Mouse (Mus musculus): ENCODE results near the gene Crlf3. TPM values are rescaled to one million over a fixed set of nuclear protein-coding genes. Genes with fewer than 3 reads are reported as not detected.

Crlf3 gene
- 12.6 TPM for polyA plus RNA-seq (2012; fragmentation: generic; extraction: Trizol)

GRCm38 (mm10) chr11:80080826-80081728, at the start of gene Crlf3:
Gene Crlf3, minus strand, starts transcription at chr11:80080991.
- no peaks in the 10 kb centered on the region for H3K36me3 ChIP-seq (ENCODE audit: control insufficient read depth, insufficient read depth)
- H3K4me3 ChIP-seq: peak within 1 kb of the TSS; percentile 63
- TF ChIP-seq POLR2A (IDR thresholded peaks at IDR 0.05; ENCODE audit: insufficient read length, low read depth) (peak; percentile 95), MAX (IDR thresholded peaks at IDR 0.05; ENCODE audit: low read depth) (no peak), TCF12 (IDR thresholded peaks at IDR 0.05; ENCODE audit: insufficient read depth, poor library complexity, severe bottlenecking) (no peak), E2F4 (IDR thresholded peaks at IDR 0.05; ENCODE audit: insufficient read depth) (no peak), MYOG (IDR thresholded peaks at IDR 0.05; ENCODE audit: control insufficient read depth in 1 of 3, insufficient read depth in 1 of 3, insufficient read length in 2 of 3, low read depth in 2 of 3) (no peak), POLR2AphosphoS2 (IDR thresholded peaks at IDR 0.05; ENCODE audit: insufficient read length, low read depth) (peak; percentile 85), CEBPB (IDR thresholded peaks at IDR 0.05; ENCODE audit: insufficient read depth, poor library complexity, severe bottlenecking) (no peak), REST (IDR thresholded peaks at IDR 0.05; ENCODE audit: insufficient read depth, insufficient read length) (no peak), MYOD1 (IDR thresholded peaks at IDR 0.05; ENCODE audit: control insufficient read depth in 1 of 3, insufficient read length in 2 of 3, low read depth in 2 of 3) (peak in 1 of 3 experiments; percentile 23), TCF3 (IDR thresholded peaks at IDR 0.05; ENCODE audit: insufficient read length, low read depth) (no peak), USF1 (IDR thresholded peaks at IDR 0.05; ENCODE audit: low read depth) (no peak)
- H3ac ChIP-seq (ENCODE audit: control insufficient read depth, insufficient read length): peak within 1 kb of the TSS; percentile 37
- peaks cover 8% of the 10 kb centered on the region for H3K79me2 ChIP-seq (ENCODE audit: control insufficient read depth, insufficient read depth)
- H3K4me2 ChIP-seq (ENCODE audit: low read depth): peak within 1 kb of the TSS; percentile 85
- no peaks in the 10 kb centered on the region for H3K27me3 ChIP-seq (ENCODE audit: control insufficient read depth, insufficient read depth, insufficient read length)

DNA sequence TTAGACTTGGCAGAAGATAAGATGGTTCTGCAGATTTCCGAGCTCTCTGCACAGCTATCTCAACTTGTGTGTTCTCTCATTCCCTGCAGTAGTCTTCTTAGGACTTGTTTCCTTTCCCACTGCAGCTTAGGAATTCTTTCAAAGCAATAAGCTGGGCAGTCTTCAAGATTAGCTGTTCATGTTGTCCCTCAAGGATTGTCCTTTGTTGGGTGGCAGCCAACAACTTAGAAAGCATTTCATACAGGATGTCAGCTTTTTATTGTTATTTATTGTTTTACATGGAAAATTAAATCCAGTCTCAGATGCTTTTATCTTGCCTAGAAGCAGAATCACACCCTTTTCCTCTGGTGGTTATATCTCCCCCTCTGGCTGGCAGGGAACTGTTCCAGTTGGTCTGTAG, 35.6 kb upstream of the Crlf3 start:
- peaks cover 37% of the 10 kb centered on the region for H3K36me3 ChIP-seq (ENCODE audit: control insufficient read depth, insufficient read depth)
- H3K79me2 ChIP-seq (ENCODE audit: control insufficient read depth, insufficient read depth): no peaks in the 10 kb centered on the region
- no peak overlapping the region for H3K4me2 ChIP-seq (ENCODE audit: low read depth)
- TF ChIP-seq REST (IDR thresholded peaks at IDR 0.05; ENCODE audit: insufficient read depth, insufficient read length): no peak
- no peak for TF ChIP-seq MYOD1 (IDR thresholded peaks at IDR 0.05; ENCODE audit: control insufficient read depth in 1 of 3, insufficient read length in 2 of 3, low read depth in 2 of 3)
- no peak for TF ChIP-seq SRF (IDR thresholded peaks at IDR 0.05; ENCODE audit: control insufficient read depth, insufficient read length, low read depth)
- no peak for TF ChIP-seq MYOG (IDR thresholded peaks at IDR 0.05; ENCODE audit: control insufficient read depth in 1 of 3, insufficient read depth in 1 of 3, insufficient read length in 2 of 3, low read depth in 2 of 3)
- no peak for TF ChIP-seq TCF3 (IDR thresholded peaks at IDR 0.05; ENCODE audit: insufficient read length, low read depth)
- no peak for TF ChIP-seq CEBPB (IDR thresholded peaks at IDR 0.05; ENCODE audit: insufficient read depth, poor library complexity, severe bottlenecking)
- no peak for TF ChIP-seq TCF12 (IDR thresholded peaks at IDR 0.05; ENCODE audit: insufficient read depth, poor library complexity, severe bottlenecking)
- H3K27me3 ChIP-seq (ENCODE audit: control insufficient read depth, insufficient read depth, insufficient read length): no peaks in the 10 kb centered on the region
- H3K4me3 ChIP-seq: no peak overlapping the region
- no peak overlapping the region for H3ac ChIP-seq (ENCODE audit: control insufficient read depth, insufficient read length)

GRCm38 (mm10) chr11:80104407-80104806, 23.6 kb upstream of the Crlf3 start:
- H3K4me2 ChIP-seq (ENCODE audit: low read depth): no peak overlapping the region

GRCm38 (mm10) chr11:80101298-80101697, 20.5 kb upstream of the Crlf3 start:
- H3ac ChIP-seq (ENCODE audit: control insufficient read depth, insufficient read length): no peak overlapping the region
- peaks cover 4% of the 10 kb centered on the region for H3K36me3 ChIP-seq (ENCODE audit: control insufficient read depth, insufficient read depth)
- H3K4me2 ChIP-seq (ENCODE audit: low read depth): no peak overlapping the region
- no peak for TF ChIP-seq MYOG (IDR thresholded peaks at IDR 0.05; ENCODE audit: control insufficient read depth in 1 of 3, insufficient read depth in 1 of 3, insufficient read length in 2 of 3, low read depth in 2 of 3)
- TF ChIP-seq USF1 (IDR thresholded peaks at IDR 0.05; ENCODE audit: low read depth): no peak
- no peak for TF ChIP-seq MAX (IDR thresholded peaks at IDR 0.05; ENCODE audit: low read depth)
- TF ChIP-seq POLR2A (IDR thresholded peaks at IDR 0.05; ENCODE audit: insufficient read length, low read depth): no peak
- TF ChIP-seq POLR2AphosphoS2 (IDR thresholded peaks at IDR 0.05; ENCODE audit: insufficient read length, low read depth): no peak
- TF ChIP-seq MYOD1 (IDR thresholded peaks at IDR 0.05; ENCODE audit: control insufficient read depth in 1 of 3, insufficient read length in 2 of 3, low read depth in 2 of 3): no peak
- no peak for TF ChIP-seq CEBPB (IDR thresholded peaks at IDR 0.05; ENCODE audit: insufficient read depth, poor library complexity, severe bottlenecking)
- no peak for TF ChIP-seq E2F4 (IDR thresholded peaks at IDR 0.05; ENCODE audit: insufficient read depth)
- TF ChIP-seq TCF12 (IDR thresholded peaks at IDR 0.05; ENCODE audit: insufficient read depth, poor library complexity, severe bottlenecking): no peak
- no peak for TF ChIP-seq TCF3 (IDR thresholded peaks at IDR 0.05; ENCODE audit: insufficient read length, low read depth)
- no peak for TF ChIP-seq REST (IDR thresholded peaks at IDR 0.05; ENCODE audit: insufficient read depth, insufficient read length)
- no peak for TF ChIP-seq SRF (IDR thresholded peaks at IDR 0.05; ENCODE audit: control insufficient read depth, insufficient read length, low read depth)
- H3K27me3 ChIP-seq (ENCODE audit: control insufficient read depth, insufficient read depth, insufficient read length): no peaks in the 10 kb centered on the region
- H3K4me3 ChIP-seq: no peak overlapping the region
- no peaks in the 10 kb centered on the region for H3K79me2 ChIP-seq (ENCODE audit: control insufficient read depth, insufficient read depth)

More at GRCm38 (mm10) chr11:80104407-80104806, 23.6 kb upstream of the Crlf3 start:
- TF ChIP-seq CEBPB (IDR thresholded peaks at IDR 0.05; ENCODE audit: insufficient read depth, poor library complexity, severe bottlenecking) (no peak), USF1 (IDR thresholded peaks at IDR 0.05; ENCODE audit: low read depth) (no peak), MYOG (IDR thresholded peaks at IDR 0.05; ENCODE audit: control insufficient read depth in 1 of 3, insufficient read depth in 1 of 3, insufficient read length in 2 of 3, low read depth in 2 of 3) (no peak), POLR2AphosphoS2 (IDR thresholded peaks at IDR 0.05; ENCODE audit: insufficient read length, low read depth) (no peak), TCF12 (IDR thresholded peaks at IDR 0.05; ENCODE audit: insufficient read depth, poor library complexity, severe bottlenecking) (no peak), MYOD1 (IDR thresholded peaks at IDR 0.05; ENCODE audit: control insufficient read depth in 1 of 3, insufficient read length in 2 of 3, low read depth in 2 of 3) (no peak), SRF (IDR thresholded peaks at IDR 0.05; ENCODE audit: control insufficient read depth, insufficient read length, low read depth) (no peak), E2F4 (IDR thresholded peaks at IDR 0.05; ENCODE audit: insufficient read depth) (no peak), REST (IDR thresholded peaks at IDR 0.05; ENCODE audit: insufficient read depth, insufficient read length) (no peak), MAX (IDR thresholded peaks at IDR 0.05; ENCODE audit: low read depth) (no peak)
- Histone ChIP-seq H3ac (ENCODE audit: control insufficient read depth, insufficient read length) (no peak overlapping the region), H3K36me3 (ENCODE audit: control insufficient read depth, insufficient read depth) (peaks cover 4% of the 10 kb centered on the region), H3K27me3 (ENCODE audit: control insufficient read depth, insufficient read depth, insufficient read length) (no peaks in the 10 kb centered on the region), H3K4me3 (no peak overlapping the region), H3K79me2 (ENCODE audit: control insufficient read depth, insufficient read depth) (no peaks in the 10 kb centered on the region)
